Mouse (Mus musculus): ENCODE data around the gene Vmn1r55. TPM values are rescaled to one million over a fixed set of nuclear protein-coding genes. Genes with fewer than 3 reads are reported as not detected.
"Not testable (repeated sequence)": the region's sequence is repeated elsewhere in the genome, so short reads cannot be mapped to it uniquely, and the experiment has no call there.

Gene Vmn1r55
- polyA plus RNA-seq (2012; rRNA removed), result not detected in 2 replicates

DNA sequence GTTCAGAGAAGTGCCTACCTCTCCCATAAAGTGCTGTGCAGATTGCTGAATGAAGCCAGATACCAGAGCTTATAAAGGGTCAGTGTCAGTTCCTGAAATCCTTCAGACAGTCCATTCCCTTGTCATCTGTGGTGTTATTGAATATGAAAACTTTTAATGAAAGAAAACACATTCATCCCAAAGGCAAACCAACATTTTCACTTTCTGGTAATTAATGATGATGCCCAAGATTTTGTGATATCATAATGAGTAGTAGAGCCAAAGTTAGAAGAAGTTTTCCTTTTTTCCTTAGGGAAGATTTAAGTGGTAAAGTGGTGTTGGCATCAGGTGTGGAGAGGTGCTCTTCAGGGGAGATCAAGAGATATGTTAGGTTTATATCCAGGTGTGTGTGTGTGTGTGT, at the start of gene Vmn1r55:
TSS of gene Vmn1r55 (minus strand) at position 101 of the 400 bp plus-strand sequence.
- not testable (repeated sequence) for DNase-seq (ENCODE audit: extremely low spot score in 1 of 2, low spot score in 1 of 2)

DNA sequence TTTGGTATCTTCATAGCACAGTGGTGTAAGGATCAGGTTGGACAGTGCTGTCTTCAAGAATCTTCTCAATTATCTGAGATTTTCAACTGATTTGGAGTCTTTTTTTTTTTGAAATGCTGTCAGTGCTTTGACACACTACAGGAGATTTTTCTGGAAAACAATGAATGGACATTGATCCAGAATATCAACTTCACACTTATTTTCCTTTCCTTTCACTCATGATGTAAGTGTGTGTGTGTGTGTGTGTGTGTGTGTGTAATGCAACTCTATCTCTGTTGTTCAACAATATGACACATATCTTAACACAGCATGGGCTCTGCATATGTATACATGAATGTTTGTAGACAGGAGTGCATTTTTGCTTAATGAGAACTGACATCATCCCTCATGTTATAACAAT, 47.2 kb upstream of the Vmn1r55 start, which contains the start of gene Vmn1r56:
TSS of gene Vmn1r56 (minus strand) at position 101 of the 400 bp plus-strand sequence.
- not testable (repeated sequence) for DNase-seq (ENCODE audit: extremely low spot score in 1 of 2, low spot score in 1 of 2)

DNA sequence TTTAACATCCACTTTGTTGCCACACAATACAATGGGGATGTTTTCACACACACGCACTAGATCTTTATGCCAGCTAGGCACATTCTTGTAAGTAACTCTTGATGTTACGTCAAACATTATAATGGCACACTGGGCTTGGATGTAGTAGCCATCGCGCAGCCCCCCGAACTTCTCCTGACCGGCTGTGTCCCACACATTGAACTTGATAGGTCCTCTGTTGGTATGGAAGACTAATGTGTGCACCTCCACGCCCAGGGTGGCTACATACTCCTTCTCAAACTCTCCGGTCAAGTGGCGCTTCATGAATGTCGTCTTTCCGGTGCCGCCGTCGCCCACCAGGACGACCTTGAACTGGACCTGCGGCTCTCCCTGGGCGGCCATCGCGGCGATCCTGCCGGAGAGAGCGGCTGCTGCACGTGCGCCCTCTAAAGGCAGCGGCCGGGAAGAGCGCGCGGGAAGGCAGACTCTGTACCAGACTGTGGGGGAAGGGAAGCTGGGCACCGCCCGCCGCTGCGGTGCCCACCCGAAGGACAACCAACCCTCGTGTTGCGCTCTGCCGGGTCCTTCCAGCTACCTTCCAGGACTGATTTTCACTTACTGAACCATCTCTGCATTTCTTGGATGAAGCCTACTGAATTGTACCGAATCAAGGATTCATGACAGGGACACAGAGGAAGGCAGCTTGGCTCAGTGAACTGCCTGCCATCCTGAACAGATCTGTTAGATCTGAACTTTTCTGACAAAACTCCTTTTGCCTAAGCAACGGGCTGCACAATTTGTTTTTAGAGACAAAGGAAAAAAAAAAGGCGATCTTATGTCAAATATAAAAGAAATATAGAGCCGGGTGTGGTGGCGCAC, 23.7 kb downstream of the Vmn1r55 start, which contains the start of gene Rasl2-9:
TSS of gene Rasl2-9 (minus strand) at position 402 of the 858 bp plus-strand sequence.
- peak; percentile 11 to 81 for DNase-seq (ENCODE audit: extremely low spot score in 1 of 2, low spot score in 1 of 2)

GRCm38 (mm10) chr7:5125078-5125477, 24.4 kb downstream of the Vmn1r55 start:
- DNase-seq (ENCODE audit: extremely low spot score in 1 of 2, low spot score in 1 of 2), result no peak

GRCm38 (mm10) chr7:5116850-5117249, 32.6 kb downstream of the Vmn1r55 start, which contains the start of gene Rfpl4:
Rfpl4 (minus strand) TSS chr7:5116950.
- DNase-seq (ENCODE audit: extremely low spot score in 1 of 2, low spot score in 1 of 2), result no peak

GRCm38 (mm10) chr7:5112701-5113100, 36.8 kb downstream of the Vmn1r55 start:
- no peak for DNase-seq (ENCODE audit: extremely low spot score in 1 of 2, low spot score in 1 of 2)

DNA sequence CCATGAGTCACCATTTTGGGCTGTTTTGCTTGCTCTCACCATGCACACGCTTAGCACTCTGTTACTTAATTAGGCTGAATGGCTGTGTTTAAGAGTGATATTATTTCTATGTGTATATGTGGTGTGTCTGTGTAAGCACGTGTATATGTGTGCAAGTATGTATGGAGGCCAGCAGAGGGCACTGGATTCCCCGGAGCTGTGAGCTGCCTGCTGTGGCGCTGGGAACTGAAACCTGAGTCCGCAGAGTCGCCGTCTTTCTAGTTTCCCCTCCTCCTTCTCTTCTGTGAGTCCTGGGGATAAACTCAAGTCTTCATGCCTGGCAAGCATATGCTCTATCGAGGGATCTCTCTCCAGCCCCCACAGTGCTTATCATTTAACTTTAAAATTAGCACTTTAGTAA, 40.2 kb downstream of the Vmn1r55 start:
- no peak for DNase-seq (ENCODE audit: extremely low spot score in 1 of 2, low spot score in 1 of 2)

GRCm38 (mm10) chr7:5108272-5108671, 41.2 kb downstream of the Vmn1r55 start:
- DNase-seq (ENCODE audit: extremely low spot score in 1 of 2, low spot score in 1 of 2), result no peak

DNA sequence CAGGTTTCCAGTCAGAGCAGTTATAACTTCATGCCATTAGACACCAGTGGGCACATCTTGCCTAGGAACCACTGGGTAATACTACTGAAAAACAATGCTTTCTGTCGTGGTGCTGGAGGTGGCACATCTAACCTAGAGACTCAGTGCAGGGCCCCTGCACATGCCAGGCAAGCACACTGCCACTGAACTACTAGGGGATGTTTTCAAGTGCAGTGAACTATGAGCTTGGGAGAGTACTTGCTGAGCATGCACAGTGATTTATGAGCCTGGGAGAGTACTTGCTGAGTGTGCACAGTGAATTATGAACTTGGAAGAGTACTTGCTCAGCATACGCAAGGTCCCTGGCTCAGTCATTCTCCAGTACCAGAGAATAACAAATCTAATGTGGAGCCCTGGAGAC, 46.9 kb downstream of the Vmn1r55 start:
- no peak for DNase-seq (ENCODE audit: extremely low spot score in 1 of 2, low spot score in 1 of 2)

GRCm38 (mm10) chr7:5101066-5101663, 48.3 kb downstream of the Vmn1r55 start:
- DNase-seq (ENCODE audit: extremely low spot score in 1 of 2, low spot score in 1 of 2), result no peak

DNA sequence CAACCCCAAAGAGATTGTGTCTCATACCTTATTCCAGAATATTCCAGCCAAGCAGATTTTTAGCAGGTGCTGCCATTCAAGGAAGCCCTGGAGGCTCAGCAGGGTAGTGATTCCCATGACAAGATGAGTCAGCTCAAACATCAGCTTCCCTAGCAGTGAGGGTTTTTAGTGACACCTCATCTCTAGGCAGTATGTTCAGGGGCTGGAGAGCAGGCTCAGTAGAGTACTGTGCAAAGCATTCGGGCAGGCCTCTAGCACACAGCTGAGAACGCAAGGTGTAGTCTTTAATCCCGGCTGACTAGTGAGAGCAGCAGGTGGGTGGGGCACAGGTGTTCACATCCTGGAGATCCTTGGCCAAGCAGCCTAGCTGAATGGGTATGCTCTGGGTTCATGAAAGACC, 49.7 kb downstream of the Vmn1r55 start:
- no peak for DNase-seq (ENCODE audit: extremely low spot score in 1 of 2, low spot score in 1 of 2)

GRCm38 (mm10) chr7:5098769-5099168, 50.7 kb downstream of the Vmn1r55 start:
- DNase-seq (ENCODE audit: extremely low spot score in 1 of 2, low spot score in 1 of 2), result no peak

DNA sequence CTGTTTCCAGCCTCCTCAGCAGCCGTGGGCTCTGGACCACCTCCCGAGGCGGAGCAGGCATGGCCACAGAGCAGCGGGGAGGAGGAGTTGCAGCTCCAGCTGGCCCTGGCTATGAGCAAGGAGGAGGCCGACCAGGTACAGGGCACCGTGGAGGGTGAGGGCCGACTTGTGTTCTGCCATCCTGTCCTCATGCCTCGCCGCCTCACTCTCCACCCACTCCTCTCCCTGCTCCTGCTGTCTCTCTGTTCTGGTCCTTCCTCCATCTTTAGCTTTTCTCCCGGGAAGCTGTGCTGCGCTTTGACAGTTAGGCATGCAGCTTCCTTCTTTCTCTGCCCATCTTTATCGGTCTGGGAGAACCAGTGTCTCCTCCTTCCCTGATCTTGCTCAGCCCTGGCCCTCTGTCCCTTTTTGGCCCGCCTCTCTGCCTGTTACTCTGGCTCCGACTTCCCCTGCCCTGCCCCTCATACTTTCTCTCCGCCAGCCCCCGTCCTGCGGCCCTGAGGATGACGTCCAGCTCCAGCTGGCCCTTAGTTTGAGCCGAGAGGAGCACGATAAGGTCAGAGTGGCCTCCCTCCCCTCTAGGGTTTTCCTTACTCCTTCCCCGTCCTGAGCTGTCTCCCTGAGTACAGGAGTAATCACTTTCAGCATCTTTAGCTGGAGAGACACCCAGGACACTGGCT, 56.5 kb downstream of the Vmn1r55 start:
- peak in 1 of 2 experiments; percentile 59 for DNase-seq (ENCODE audit: extremely low spot score in 1 of 2, low spot score in 1 of 2)

GRCm38 (mm10) chr7:5092381-5092780, 57.1 kb downstream of the Vmn1r55 start:
- DNase-seq (ENCODE audit: extremely low spot score in 1 of 2, low spot score in 1 of 2), result no peak

GRCm38 (mm10) chr7:5091008-5091728, 58.3 kb downstream of the Vmn1r55 start:
- peak in 1 of 2 experiments; percentile 56 for DNase-seq (ENCODE audit: extremely low spot score in 1 of 2, low spot score in 1 of 2)

DNA sequence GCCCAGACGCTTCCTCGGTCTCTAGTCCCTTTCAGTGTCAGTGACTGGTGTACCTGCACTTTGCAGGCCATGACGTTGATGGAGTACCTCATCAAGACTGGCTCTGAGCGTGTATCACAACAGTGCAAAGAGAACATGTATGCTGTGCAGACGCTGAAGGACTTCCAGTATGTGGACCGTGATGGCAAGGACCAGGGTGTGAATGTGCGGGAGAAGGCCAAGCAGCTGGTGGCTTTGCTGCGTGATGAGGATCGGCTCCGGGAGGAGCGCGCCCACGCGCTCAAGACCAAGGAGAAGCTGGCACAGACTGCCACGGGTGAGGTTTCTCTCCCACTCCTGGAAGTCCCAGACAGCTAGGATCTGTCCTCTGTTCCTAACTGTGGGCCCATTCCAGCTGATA, 59.6 kb downstream of the Vmn1r55 start:
- DNase-seq (ENCODE audit: extremely low spot score in 1 of 2, low spot score in 1 of 2), result peak in 1 of 2 experiments; percentile 65

DNA sequence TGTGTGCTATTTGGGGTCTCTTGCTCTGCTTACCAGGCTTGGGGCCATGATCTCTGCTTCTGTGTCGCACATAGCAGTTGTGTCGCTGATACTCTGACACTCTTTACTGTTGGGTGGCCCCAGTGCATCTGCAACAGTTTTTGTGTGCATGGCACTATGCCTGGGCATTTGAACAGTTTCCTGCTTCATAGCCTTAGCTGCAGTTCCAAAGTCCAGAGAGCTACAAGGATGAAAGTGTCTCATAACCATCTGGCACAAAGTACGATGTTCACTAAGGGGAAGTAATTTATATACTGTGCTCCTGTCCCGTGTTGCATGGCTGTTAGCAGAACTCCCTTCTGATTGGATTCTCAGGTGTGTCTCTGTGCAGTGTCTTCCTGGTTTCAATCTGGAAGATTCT, 61.6 kb downstream of the Vmn1r55 start:
- DNase-seq (ENCODE audit: extremely low spot score in 1 of 2, low spot score in 1 of 2), result no peak

- no peak for DNase-seq (ENCODE audit: extremely low spot score in 1 of 2, low spot score in 1 of 2)
Observed at GRCm38 (mm10) chr7:5086921-5087440, 62.5 kb downstream of the Vmn1r55 start.

- no peak for DNase-seq (ENCODE audit: extremely low spot score in 1 of 2, low spot score in 1 of 2)
Observed at GRCm38 (mm10) chr7:5085512-5085911, 64.0 kb downstream of the Vmn1r55 start.
